Mouse (Mus musculus) T-cell, adult 2 months (primary cell): Measurements from ENCODE around the gene Tex52.

Experiments used
- DNase-seq: peaks from one replicate; pipeline ENCODE4 v3.0.0; 2022; ENCODE audit warnings: low spot score

Gene Tex52

GRCm38 (mm10) chr6:128375192-128375591 is at the start of gene Tex52, which contains the start of gene Gm44596:
Gene Tex52 (plus strand): TSS chr6:128375456.
Gene Gm44596 (plus strand): TSS chr6:128375503.
- DNase-seq: no peak

GRCm38 (mm10) chr6:128334397-128335124 is 40.7 kb upstream of the Tex52 start:
- peak; percentile 59 for DNase-seq

GRCm38 (mm10) chr6:128337467-128337866 is 37.8 kb upstream of the Tex52 start:
- no peak for DNase-seq

DNA sequence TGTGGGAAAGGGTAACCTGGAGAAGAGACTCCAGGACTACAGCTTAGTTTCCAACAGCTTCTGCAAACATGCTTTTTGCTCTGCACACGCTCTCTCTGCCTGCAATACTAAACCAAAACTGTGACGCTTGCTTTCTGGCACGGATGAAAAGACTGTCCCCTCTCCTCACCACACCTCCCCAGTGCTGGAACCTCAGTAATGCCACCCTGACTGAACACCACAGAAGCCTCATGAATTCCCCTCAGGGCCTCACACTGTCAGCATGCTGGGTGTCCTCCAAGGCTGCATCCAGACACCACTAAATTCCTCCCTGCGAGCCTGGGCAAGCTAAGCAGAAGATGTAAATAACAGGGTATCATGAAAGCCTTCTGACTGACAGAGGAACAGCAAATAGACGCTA is 36.4 kb upstream of the Tex52 start:
- no peak for DNase-seq

DNA sequence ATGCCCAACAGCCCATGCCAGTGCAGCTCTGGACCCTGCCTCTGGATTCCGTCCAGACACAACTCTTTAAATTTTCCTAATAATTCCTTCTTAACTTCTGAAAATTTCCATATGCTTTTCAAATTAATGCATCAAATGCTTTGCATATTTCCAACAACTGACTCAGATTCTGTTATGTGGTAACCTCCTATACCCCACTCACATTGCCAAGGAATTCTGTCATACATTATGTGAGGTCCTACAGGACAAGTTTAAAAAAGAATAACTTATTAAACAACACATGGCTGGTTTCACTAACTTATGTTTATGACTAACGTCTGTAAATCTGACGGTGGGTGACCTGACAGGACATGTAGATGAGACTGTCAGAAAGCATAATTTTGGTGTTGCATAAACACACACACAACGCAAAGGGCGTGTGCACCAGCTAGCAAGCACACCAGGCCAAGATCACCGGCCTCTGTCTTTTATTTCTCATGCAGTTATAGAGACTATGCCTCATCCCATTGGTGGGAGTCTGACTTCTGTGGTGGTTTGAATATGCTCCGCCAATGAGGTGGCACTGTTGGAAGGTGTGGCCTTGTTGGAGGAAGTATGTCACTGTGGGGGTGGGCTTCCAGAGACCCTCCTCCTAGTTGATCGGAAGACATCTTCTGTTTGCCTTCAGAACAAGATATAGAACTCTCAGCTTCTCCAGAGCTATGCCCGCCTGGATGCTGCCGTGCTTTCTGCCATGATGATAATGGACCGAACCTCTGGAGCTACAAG is 33.1 kb upstream of the Tex52 start:
- no peak for DNase-seq

- no peak for DNase-seq
These were observed 29.6 kb upstream of the Tex52 start for GRCm38 (mm10) chr6:128345623-128346022.

DNA sequence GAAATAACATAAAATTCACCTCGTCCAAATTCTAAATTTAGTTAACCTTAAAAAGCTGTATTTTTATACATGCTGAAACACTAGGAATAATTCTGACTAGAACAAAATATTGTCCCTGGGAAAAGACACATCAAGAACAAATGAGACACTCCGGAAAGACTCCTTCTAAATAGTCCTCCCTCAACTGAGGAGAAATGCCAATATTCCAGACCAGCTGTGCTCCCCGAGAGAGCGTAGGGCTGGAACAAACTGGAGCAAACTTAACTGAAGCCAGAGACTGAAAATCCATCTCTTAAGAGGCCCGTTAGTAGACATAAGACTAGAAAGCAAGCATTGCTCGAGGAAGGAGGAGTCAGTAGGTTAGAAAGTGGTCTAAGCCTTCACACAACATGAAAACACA is 28.5 kb upstream of the Tex52 start:
- no peak for DNase-seq

DNA sequence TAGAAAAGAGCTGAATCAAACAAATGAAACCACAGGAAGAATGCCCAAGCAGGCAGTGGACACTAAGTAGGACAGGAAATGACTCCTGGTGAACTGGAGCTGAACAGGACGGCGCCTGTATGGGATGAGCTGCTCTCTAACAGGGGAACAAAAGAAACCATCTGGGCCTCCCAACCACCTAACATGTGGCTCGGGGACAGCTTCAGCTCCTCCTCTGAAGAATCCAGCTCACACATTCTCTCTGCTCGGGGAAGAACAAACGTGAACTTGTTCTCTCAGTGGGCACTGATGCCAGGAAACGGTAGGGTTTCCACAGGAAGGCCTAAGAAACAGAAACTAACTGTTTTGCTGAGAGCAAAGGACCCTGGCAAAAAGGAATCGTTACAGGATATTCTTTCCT is 25.5 kb upstream of the Tex52 start:
- DNase-seq: no peak

DNA sequence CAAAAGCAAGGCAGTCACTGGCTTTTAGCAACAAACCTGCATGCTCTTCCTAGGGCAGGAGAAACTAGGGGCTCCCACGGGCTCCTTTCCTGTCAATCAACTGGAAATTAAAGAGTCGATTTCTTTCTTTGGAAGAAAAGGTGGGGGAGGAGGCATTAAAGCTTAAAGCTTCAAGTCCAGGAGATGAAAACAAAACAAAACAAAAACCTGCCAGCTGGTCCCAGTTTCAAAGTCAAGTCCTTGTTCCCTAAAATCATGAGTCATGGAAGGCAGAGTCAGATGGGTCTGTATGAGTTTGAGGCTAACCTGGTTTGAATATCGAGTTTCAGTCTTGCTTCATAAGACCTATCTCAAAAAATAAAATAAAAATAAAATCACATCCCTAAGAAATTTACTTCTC is 21.1 kb upstream of the Tex52 start:
- DNase-seq: no peak

DNA sequence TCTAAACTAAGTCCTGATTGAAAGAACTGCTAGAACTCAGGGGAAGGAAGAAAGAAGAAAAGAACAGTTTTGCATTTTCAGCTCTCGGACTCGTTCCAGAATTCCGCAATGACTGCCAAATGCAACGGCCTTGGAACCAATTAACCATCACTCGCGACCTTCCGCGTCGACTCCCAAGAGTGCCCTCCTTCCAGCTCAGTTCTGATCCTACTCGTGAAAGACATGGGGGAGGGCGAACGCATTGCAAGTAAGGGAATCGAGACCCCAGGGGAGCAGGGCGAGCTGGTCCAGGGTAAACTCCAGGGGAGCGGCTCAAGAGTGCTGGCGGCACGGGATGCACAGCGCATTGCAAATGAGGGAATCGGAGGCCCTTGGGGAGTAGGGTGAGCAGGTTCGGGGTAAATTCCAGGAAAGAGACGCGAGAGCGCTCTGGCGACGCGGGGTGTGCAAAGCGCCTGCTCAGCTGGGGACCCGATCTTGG is 20.0 kb upstream of the Tex52 start:
- DNase-seq: no peak

DNA sequence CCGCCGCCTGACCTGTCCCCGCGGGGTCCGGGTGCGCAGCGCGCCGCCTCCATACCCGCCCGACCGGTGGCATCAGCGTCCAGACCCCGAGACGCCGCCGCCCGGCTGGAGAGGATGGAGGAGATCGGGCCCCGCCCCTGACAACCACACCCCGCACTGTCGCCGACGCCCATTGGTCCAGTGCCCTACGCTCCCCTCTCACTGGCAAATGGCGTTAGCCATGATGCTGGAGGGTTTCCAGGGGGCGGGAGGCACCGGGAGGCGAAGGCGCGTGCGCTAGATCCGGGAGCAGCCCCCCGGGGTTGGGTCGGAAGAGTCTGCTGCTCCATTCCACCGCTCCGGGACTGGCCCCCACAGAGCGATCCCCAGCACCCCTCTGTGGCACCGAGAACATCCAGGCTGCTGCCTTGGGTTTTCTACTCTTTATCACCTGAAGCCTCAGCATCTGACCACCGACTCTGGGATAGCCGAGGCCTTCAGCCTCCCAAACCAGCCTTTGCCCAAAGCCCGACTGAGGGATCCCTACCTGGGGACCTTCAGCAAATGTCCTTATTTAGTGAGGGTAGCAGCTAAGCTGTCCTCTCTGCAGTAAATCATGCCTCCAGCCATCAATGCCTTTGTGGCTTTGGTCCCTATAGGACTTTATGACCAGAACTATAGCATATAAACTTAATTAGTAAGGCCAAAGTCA is 19.4 kb upstream of the Tex52 start, which contains the start of gene Tulp3:
Gene Tulp3, minus strand, starts transcription at position 126 of the 691 bp plus-strand sequence.
- peak; percentile 84 for DNase-seq

DNA sequence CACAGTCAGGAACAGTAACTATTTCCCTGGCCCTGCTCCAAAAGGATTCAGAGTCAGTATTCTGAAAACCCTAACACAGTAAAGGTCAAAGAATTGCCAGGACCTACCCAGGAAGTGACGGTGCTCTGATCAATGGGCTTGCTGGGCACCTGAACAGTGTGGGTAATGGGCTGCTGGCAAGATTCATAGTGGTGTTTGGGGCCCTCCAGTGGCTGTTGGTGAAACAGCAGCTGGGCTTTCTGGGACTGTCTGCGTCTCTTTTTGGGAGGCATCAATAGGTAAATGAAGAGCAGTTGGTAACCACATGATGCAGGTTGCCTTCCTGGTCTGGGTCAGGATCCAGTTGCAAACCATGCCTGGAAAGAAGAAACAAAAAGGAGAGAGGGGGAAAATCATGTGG is 16.3 kb upstream of the Tex52 start:
- DNase-seq: peak; percentile 64

DNA sequence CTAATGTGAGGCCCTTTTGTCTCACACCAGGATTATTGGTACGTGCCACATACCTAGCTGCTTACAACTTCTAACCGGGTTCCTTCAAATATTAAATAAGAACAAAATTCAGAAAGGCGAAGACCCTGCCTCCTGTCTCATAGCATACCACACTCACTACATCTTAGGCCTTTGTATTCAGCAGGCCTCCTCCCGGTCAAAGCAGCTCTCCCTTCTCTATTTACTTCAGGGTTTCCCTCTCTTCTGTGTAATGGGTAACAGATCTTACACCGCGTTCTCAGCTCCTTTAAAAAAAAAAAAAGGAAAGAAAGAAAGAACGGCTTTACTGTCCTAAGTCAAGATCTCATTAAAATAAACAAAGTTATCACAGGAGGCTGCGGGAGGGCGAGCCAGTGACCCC is 13.4 kb upstream of the Tex52 start:
- no peak for DNase-seq

DNA sequence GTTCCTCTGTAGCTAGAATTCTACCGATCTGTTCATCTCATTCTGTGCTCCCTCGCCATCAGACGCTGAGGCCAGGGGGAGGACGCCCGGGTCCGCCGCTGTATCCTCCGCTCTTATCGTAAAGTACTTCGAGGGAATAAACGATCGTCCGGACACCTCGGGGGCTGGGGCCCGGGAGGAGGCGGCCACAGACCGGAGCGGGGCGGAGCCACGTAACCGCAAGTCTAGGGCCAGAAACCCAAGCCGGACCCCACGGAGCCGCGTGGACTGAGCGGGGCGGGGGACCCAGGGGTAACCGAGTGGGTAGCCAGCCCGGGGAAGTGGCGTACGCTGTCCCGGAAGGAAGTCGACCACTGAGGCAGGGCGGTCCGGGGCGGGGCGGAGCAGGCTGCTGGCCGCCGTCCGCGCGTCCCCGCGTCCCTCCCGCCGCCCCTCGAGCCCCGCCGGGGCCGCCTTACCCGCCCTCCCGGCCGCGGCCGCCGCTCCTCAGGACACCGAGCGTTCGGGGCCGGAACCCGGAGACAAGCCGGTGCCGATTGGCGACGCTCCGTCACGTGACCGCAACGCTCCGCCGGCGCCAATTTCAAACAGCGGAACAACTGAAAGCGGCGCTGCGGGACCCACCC is 12.8 kb upstream of the Tex52 start, which contains the start of the genes Rhno1 and Foxm1:
Gene Rhno1, minus strand, starts transcription at position 531 of the 626 bp plus-strand sequence.
Gene Foxm1, plus strand, starts transcription at position 587 of the 626 bp plus-strand sequence.
- DNase-seq: peak; percentile 74

DNA sequence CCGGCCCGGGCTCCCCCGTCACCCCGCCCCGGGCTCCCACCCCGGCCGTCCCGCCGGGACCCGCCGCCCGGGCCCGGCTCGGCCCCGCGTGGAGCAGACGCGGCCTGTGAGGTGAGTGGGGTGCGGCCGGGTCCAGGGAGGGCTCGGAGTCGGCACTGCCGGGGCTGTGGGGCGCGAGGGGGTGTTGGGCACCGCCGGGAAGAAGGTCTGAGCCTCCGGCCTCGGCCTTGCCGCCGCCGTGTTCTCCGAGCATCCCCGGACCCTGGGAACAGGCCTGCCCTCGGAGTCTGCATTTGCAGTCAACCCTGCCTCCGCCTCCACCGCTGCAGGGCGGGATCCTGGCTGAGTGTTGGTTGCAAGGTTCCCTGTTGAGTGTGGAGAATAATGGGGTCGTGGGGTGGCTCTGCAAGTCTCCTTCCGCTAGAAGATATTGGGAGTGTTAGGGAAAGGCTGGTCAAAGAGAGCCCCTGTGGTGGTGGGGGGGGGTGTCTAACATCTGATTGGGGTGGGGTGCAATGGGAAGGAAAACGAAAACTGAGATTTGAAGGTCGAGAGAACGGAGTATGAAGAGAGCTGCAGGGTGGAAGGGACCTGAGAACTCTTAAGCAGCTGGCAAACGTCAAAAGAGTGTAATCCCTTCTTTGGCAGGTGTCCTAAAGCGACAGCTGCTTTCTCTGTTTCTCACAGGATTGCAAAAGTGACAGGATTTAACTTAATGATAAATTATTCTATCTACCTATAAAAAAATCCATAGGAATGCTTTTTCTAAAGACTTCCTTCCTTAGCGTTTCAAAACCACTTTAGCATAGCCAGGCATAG is 12.0 kb upstream of the Tex52 start:
- DNase-seq: no peak

- no peak for DNase-seq
These were observed 10.5 kb upstream of the Tex52 start for GRCm38 (mm10) chr6:128364721-128365120.

DNA sequence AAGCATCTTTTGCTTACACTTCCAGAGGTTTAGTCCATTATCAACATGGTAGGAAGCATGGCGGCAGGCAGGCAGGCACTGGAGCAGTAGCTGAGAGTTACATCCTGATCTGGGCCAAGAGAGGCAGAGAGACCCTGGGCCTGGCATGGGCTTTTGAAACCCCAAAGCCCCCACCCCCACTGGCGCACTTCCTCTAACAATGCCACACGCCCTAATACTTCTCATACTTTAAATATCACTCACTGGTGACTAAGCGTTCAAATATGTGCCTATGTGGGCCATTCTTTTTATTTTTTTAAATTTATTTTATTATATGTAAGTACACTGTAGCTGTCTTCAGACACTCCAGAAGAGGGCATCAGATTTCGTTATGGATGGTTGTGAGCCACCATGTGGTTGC is 8.8 kb upstream of the Tex52 start:
- DNase-seq: no peak

DNA sequence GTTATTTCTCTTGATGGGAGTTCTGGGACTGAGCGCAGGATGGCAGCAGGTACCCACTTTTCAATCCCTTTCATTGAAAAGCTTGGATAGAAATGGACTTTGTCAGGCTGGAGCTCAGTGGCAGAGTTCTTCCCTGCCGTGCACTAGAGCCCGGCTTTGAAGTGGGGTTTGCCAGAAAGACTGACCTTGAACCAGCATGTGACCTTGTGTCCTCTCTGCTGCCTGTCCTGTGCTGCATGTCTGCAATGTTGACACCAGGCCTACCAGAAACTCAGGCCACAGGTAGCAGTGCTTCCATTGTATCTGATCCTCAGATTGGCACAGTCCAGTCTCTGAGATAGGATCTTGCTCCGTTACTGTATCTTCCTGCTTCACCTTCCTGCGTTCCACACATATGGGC is 5.2 kb upstream of the Tex52 start:
- no peak for DNase-seq

GRCm38 (mm10) chr6:128376371-128377085 is 1.3 kb downstream of the Tex52 start:
- no peak for DNase-seq

- no peak for DNase-seq
These were observed 4.4 kb downstream of the Tex52 start for GRCm38 (mm10) chr6:128379636-128380035.
